Mouse (Mus musculus) embryonic stem cell, embryonic (primary cell): Measurements from ENCODE around the gene Pla2g4d.

Experiments
- CTCF ChIA-PET, 4 experiments: fragments of 300-600 bp in 2 of 4; fragments of 350-600 bp in 2 of 4; sonication (Branson Sonifier 250); formaldehyde crosslinking; loops; one replicate each; lab custom pipeline; 2022; ENCODE audit warnings: inconsistent platforms in 2 of 4; lab: Charles Lee
- POLR2A ChIA-PET, 4 experiments: fragments of 300-600 bp in 2 of 4; fragments of 350-600 bp in 2 of 4; sonication (Branson Sonifier 250); formaldehyde crosslinking; loops; one replicate each; lab custom pipeline; 2022; ENCODE audit warnings: antibody characterized with exemption in 4 of 4, inconsistent platforms in 1 of 4; lab: Charles Lee

Pla2g4d gene

DNA sequence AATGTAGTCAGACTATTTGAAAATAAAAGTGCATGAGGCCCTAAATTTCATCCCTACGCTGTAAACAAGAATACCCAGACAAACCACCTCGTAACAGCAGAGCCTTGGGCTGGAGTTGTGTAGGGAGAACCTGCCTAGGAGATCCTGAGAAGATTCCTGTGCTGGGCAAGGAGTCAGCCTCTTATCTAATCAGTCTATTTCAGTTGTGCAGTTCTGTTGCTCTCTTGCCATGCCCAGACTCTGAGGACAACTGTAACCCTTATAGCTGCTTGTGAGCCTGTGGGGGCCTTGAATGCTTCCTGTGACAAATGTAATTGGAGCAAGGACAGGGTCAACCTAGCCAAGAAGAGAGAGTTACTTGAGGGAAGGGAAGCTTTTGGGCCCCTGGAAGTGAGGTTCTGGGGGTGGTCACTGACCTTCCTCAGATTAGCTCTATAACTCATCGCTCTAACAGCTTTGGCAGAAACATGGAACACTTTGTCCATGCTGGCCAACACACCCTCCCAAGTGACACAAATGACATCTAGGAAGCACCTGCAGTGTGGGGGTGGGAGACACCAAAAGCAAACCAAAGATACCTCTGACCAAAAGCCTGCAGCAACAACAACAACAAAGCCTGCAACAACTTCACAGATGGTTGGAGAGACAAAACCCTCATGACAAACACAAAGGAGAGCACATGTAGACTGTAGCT lies 52.9 kb downstream of the Pla2g4d start:
- CTCF ChIA-PET: interaction anchor here in 3 of 4 experiments (0.6 to 2.0 kb wide), 4 partner anchors 8 to 78 kb away, joined by 3 to 4 read pairs (median 4); no protein-coding TSS in a partner anchor
- POLR2A ChIA-PET: interaction anchor here (0.6 to 1.7 kb wide), 6 partner anchors 8 to 266 kb away, joined by 3 to 7 read pairs (median 4); partner anchors contain the start of gene Pla2g4e (in 2 of the 4)

- CTCF ChIA-PET: interaction anchor here in 3 of 4 experiments (0.6 to 2.0 kb wide), 4 partner anchors 9 to 77 kb away, joined by 3 to 4 read pairs (median 4); no protein-coding TSS in a partner anchor
- POLR2A ChIA-PET: interaction anchor here (0.6 to 1.7 kb wide), 6 partner anchors 7 to 267 kb away, joined by 3 to 7 read pairs (median 3); partner anchors contain the start of gene Pla2g4e (in 1 of the 4)
Measured at GRCm38 (mm10) chr2:120235381-120235780, 53.6 kb downstream of the Pla2g4d start.

GRCm38 (mm10) chr2:120231642-120232041 lies 57.4 kb downstream of the Pla2g4d start:
- ChIA-PET POLR2A (interaction anchor here in 2 of 4 experiments (0.5 to 1.2 kb wide), 4 partner anchors 9 to 27 kb away, joined by 3 to 5 read pairs (median 4); no protein-coding TSS in a partner anchor), CTCF (interaction anchor here in 1 of 4 experiments (0.8 kb wide), 1 partner anchor 14 kb away, joined by 3 read pairs; no protein-coding TSS in a partner anchor)
